Mouse (Mus musculus): Measurements from ENCODE around the gene Krt16.

Gene Krt16

GRCm38 (mm10) chr11:100269821-100270332 lies 21.2 kb upstream of the Krt16 start, which contains the start of gene Krt42:
Gene Krt42, minus strand, starts transcription at chr11:100269871.
- no peak for TF ChIP-seq GATA4 (IDR thresholded peaks at IDR 0.05; ENCODE audit: insufficient replicate concordance, low read length)

DNA sequence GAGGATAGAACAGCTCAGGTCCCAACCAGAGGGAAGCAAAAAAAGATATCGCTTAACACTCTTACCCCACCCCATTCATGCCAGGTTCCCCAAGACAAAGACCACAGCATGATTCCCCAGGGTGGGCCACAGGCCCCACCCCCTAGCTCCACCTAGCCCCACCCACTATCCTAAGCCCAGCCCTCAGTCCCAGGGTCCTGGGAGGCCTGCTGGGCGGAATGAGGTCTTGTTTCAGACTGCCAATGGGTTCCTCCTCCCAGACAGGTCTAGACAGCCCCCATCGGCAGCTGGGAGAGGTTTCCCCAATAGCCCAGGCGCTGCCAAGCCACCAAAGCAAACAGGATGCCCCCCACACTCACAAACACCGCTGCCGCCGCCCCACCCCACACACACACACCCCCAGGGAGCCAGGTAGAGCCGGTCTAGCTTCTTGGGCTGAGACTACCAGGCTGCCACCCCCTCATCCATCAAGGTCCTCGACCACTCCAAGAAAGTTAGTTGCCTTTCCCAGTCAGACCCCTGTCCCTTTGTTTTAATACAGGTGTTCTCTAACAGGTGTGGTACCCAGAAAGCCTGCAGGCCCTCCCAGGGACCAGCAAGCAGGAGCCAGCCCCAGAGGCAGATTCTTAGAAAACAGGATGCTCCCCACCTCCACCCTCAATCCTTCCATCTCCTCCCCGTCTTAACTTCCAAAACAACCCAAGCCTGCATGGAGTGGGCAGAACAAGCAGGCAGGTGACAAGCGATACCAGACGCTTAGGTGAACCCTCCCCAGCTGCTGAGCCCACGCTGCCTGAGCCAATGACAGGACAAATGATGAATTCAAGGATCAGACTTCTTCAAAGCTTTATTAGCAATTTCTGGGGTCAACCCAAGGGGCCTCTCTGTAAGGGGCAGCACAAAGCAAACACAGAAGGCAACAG lies 13.6 kb upstream of the Krt16 start:
- TF ChIP-seq GATA4 (IDR thresholded peaks at IDR 0.05; ENCODE audit: insufficient replicate concordance, low read length): no peak

GRCm38 (mm10) chr11:100261235-100261605 lies 12.5 kb upstream of the Krt16 start:
- no peak for TF ChIP-seq GATA4 (IDR thresholded peaks at IDR 0.05; ENCODE audit: insufficient replicate concordance, low read length)

DNA sequence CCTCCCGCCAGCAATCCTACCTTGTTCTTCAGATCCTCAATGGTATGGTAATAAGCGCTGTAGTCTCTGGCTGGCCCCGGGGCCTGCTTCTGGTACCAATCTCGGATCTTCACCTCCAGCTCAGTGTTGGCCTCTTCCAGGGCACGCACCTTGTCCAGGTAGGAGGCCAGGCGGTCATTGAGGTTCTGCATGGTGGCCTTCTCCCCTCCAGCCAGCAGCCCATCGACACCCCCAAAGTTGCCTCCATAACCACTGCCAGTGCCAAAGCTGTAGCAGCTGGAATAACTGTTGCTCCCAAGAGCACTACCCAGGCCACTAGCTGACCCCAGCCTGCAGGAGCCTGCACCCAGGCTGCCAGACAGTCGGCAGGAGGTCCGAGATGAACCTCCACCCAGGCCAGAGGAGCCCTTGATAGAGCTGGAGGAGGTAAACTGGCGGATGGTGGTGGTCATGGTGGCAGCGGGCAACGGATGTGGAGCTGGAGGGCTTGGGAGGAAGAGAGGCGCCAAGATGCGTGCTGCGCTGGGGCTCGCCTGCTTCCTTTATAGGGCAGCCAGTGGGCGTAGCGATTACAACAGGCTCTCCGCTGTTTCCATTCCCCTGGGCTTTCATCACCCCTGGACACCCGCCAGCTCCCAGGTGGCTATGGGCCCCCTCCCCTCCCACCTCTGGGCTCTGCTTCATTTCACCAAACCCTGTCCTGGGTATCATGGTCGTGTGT lies 12.0 kb upstream of the Krt16 start, which contains the start of gene Krt17:
Gene Krt17 (minus strand): TSS at position 516 of the 721 bp plus-strand sequence.
- no peak for TF ChIP-seq GATA4 (IDR thresholded peaks at IDR 0.05; ENCODE audit: insufficient replicate concordance, low read length)

- TF ChIP-seq GATA4 (IDR thresholded peaks at IDR 0.05; ENCODE audit: insufficient replicate concordance, low read length): no peak
These were observed 10.4 kb upstream of the Krt16 start for GRCm38 (mm10) chr11:100259079-100259478.

GRCm38 (mm10) chr11:100257967-100258366 lies 9.3 kb upstream of the Krt16 start:
- no peak for TF ChIP-seq GATA4 (IDR thresholded peaks at IDR 0.05; ENCODE audit: insufficient replicate concordance, low read length)

DNA sequence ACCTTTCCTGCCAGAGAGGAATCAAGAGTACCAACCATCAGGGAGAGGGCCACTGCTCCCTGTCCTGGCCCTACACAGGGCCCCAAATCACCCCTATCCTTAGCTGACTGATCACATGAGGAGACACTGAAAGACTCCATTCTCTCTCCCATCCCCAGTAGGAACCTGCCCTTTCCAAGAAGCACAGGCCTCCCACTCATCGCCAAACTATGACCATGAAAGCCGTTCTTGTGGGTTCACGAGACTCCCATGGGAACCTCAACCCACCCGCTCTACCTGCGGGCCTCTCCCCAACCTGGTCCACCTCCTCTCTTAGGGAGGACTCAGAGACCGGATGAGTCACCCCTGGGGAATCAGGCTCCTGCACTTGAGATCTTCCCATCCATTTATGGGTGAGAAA lies 6.8 kb upstream of the Krt16 start:
- no peak for TF ChIP-seq GATA4 (IDR thresholded peaks at IDR 0.05; ENCODE audit: insufficient replicate concordance, low read length)

- TF ChIP-seq GATA4 (IDR thresholded peaks at IDR 0.05; ENCODE audit: insufficient replicate concordance, low read length): no peak
These were observed 5.8 kb upstream of the Krt16 start for GRCm38 (mm10) chr11:100254360-100255090.

GRCm38 (mm10) chr11:100221741-100222140 lies 27.0 kb downstream of the Krt16 start:
- TF ChIP-seq GATA4 (IDR thresholded peaks at IDR 0.05; ENCODE audit: insufficient replicate concordance, low read length): no peak

DNA sequence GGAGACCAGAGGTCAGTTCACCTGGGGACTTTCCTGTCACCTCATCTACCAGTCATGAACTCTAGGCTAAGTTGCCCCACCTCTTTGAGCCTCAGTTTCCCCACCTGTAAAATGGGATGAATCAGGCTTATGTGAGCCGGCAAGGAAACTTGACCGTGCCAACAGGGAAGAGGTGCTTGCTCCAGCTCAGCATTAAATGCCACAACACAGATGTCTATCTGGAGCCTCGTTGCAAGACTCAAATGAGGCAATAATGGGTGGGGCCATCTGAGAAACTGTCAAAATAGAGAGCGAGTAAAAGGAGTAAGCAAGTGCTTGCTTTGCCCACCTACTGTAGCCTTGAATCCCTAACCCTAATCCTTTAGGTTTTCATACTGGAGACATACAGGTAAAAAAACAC lies 29.4 kb downstream of the Krt16 start:
- TF ChIP-seq GATA4 (IDR thresholded peaks at IDR 0.05; ENCODE audit: insufficient replicate concordance, low read length): no peak

DNA sequence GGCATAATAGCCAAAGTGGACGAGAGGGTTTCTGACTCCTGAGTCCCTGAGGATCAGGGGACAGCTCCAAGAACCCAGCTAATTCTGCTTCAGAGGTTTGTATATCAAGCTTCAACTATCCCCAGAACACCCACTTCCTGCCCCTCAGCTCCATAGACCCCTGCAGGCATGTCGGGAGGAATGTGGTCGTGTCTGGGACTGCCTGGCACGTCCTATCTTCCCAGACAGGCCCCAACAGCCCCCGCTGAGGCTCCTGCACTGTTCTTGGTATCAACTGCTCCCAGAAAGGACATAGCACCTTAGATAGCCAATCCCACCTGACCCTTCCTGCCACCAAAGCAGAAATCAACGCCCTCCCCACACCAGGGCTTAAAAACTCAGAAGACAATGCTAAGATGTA lies 40.2 kb downstream of the Krt16 start:
- no peak for TF ChIP-seq GATA4 (IDR thresholded peaks at IDR 0.05; ENCODE audit: insufficient replicate concordance, low read length)

DNA sequence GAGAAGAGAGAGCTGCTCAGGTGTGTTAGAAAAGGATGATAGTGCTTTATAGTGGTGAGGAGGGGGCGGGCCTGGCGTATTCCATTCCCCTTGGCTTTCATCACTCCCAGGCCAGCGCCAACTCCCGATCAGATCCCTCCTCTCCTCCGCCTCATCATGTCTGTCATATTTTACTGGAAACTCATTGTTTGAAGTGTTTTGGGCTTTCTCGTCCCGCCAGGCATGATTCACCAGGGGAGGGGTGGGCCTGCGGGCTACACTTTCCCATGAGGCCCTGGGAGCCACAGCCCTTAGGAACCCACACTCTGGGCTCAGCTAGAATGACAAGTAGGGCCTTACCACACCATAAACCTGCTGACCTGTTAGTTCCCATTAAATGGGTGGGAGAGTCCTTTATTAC lies 41.2 kb downstream of the Krt16 start, which contains the start of gene Krt14:
Gene Krt14 (minus strand): TSS at position 51 of the 400 bp plus-strand sequence.
- TF ChIP-seq GATA4 (IDR thresholded peaks at IDR 0.05; ENCODE audit: insufficient replicate concordance, low read length): no peak

DNA sequence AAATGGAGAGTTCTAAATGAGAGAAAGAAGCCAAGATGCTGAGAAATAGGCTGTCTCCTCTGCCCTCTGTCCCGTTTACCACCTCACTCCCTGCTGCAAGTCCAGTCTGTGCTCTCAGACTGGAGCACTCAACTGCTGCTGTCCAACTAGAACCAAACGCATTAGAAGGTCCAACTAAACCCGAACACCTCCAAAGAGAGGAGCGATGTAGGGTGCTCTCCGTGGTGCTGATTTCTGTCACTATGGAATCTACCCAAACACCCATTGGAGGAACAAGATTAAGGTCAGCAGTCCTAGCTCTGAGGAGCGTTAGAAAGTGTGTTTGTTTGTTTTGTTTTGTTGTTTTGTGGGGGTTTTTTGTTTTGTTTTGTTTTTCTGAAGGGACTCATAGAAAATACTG lies 45.3 kb downstream of the Krt16 start:
- TF ChIP-seq GATA4 (IDR thresholded peaks at IDR 0.05; ENCODE audit: insufficient replicate concordance, low read length): no peak

DNA sequence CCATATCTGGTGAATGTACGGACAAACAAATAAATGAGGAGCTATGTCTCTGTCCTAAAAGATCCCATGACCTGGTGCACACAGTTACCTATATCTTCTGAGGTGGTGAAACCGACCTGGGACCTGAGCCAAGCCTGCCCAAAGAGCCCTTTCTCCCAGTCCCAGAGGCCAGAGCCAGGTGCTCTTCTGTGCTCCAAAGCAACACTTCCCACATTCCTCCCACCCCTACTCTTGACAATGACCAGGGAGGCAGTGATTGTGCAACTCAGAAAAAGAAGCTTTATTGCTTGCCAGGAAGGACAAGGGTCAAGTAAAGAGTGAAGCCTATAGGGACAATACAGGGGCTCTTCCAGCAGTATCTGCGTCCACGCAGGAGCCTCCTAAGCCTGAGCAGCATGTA lies 45.8 kb downstream of the Krt16 start:
- no peak for TF ChIP-seq GATA4 (IDR thresholded peaks at IDR 0.05; ENCODE audit: insufficient replicate concordance, low read length)
